Mouse (Mus musculus): ENCODE results near the gene Ugt1a8. TPM values are rescaled to one million over a fixed set of nuclear protein-coding genes. Genes with fewer than 3 reads are reported as not detected.
"Not testable (repeated sequence)": the region's sequence is repeated elsewhere in the genome, so short reads cannot be mapped to it uniquely, and the experiment has no call there.

The Ugt1a8 gene
- polyA plus RNA-seq, 1 experiment from 2014 or later = not detected

DNA sequence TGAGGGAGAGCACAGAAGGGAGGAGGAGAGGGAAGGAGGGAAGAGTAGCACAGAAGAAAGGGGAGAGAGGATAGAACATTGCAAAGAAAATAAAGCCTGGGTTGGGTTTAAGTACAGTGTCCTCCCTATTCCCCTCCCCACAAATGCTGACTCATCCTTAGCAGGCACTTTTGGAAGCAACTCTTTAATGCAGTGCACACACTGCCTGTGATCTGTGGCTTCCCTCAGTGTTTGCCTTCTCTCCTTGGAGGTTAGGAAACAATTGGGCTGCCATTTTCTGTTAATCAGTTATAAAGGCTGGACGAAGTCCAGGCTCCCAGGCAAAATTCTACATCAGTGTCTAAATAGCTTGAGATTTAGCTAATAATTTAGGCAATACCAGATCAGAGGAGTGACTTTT is 52.9 kb downstream of the Ugt1a8 start:
- 61% methylated on average over 1 of the region's 1 CpGs for WGBS
- H3K4me3 ChIP-seq; H3K27me3 ChIP-seq; H3K9ac ChIP-seq; H3K36me3 ChIP-seq; H3K4me1 ChIP-seq; H3K4me2 ChIP-seq (replicated peaks); H3K27ac ChIP-seq; H3K9me3 ChIP-seq; ATAC-seq (ENCODE audit: insufficient number of reproducible peaks, insufficient read depth, low FRiP score, low TSS enrichment): not testable (repeated sequence)

GRCm38 (mm10) chr1:88143966-88144675 is 56.5 kb downstream of the Ugt1a8 start:
- not testable (repeated sequence) for H3K4me2 ChIP-seq (replicated peaks); ATAC-seq (ENCODE audit: insufficient number of reproducible peaks, insufficient read depth, low FRiP score, low TSS enrichment); H3K9me3 ChIP-seq; H3K27ac ChIP-seq; H3K27me3 ChIP-seq; H3K36me3 ChIP-seq; H3K9ac ChIP-seq; H3K4me1 ChIP-seq; H3K4me3 ChIP-seq
- 3% methylated on average over 5 of the region's 5 CpGs for WGBS

GRCm38 (mm10) chr1:88145278-88145677 is 57.7 kb downstream of the Ugt1a8 start:
- H3K9me3 ChIP-seq; H3K27ac ChIP-seq; H3K4me2 ChIP-seq (replicated peaks); H3K36me3 ChIP-seq; ATAC-seq (ENCODE audit: insufficient number of reproducible peaks, insufficient read depth, low FRiP score, low TSS enrichment); H3K4me1 ChIP-seq; H3K27me3 ChIP-seq; H3K4me3 ChIP-seq; H3K9ac ChIP-seq: not testable (repeated sequence)
- WGBS = 58% methylated on average over 2 of the region's 2 CpGs

DNA sequence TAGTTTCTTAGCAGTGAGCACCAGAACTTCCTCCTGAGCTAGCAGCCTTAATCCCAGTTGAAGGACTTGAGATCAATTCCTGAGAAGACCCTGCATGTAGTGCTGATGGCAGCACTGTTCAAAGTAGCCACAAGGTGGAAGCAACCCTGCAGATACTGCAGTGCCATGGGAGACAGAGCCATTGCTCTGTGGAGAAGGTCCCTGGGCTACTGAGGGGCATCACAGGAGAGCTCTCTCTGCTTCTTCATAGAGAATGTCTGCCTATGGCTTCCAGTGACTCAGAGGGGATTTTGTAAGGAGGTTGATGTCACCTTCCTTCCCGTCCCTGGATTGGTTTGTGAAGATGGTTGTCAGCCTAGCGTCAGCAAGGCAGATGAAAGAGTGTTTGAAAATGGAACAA is 62.5 kb downstream of the Ugt1a8 start:
- WGBS = 83% methylated on average over 2 of the region's 2 CpGs
- not testable (repeated sequence) for ATAC-seq (ENCODE audit: insufficient number of reproducible peaks, insufficient read depth, low FRiP score, low TSS enrichment); H3K27ac ChIP-seq; H3K9ac ChIP-seq; H3K4me2 ChIP-seq (replicated peaks); H3K4me1 ChIP-seq; H3K27me3 ChIP-seq; H3K4me3 ChIP-seq; H3K9me3 ChIP-seq; H3K36me3 ChIP-seq

DNA sequence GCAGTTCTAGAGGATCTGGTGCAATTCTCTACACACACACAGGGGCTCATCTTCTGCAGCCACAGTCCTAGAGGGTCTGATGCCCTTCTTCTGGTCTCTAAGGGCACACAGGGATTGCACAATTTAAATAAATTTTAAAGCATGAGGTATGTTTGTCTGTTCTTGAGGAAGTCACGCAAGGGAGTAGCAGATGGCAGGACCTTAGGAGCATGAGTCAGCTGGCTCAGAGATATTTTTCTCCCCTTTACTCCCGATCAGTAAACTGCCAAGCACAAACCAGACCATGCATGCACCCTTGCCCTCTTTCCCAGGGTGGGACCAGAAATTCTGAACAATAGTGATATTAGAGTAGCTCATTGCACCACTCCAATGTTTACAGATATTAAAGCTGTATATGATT is 70.8 kb downstream of the Ugt1a8 start:
- 74% methylated on average over 2 of the region's 2 CpGs for WGBS
- Histone ChIP-seq H3K4me1 (no peaks in the 10 kb centered on the region), H3K9me3 (no peaks in the 10 kb centered on the region), H3K9ac (no peak overlapping the region), H3K4me2 (replicated peaks) (no peak overlapping the region), H3K36me3 (no peaks in the 10 kb centered on the region), H3K27me3 (no peaks in the 10 kb centered on the region), H3K27ac (no peak overlapping the region), H3K4me3 (no peak overlapping the region)
- ATAC-seq (ENCODE audit: insufficient number of reproducible peaks, insufficient read depth, low FRiP score, low TSS enrichment) = no peak

DNA sequence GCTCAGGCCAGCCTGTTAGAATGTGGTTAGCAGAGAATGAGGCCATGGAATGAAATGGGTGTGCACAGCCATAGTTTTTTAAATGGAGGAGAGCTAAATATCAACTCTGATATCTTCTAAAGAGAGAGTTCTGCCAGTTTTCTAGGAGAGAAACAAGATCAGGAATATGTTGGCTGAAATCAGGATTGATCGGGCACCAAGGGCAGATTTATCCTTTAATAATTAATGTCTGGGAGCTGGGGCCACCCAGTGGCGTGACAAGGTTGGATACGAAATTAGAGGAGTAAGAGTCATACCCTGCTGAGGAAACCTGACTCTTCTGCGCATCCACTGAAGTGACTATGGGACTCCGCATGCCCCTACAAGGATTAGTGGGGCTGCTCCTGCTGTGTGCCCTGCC is 78.1 kb downstream of the Ugt1a8 start, which contains the start of gene Ugt1a5:
Ugt1a5 (plus strand) TSS at position 302 of the 400 bp plus-strand sequence.
- H3K4me1 ChIP-seq = no peaks in the 10 kb centered on the region
- H3K4me2 ChIP-seq (replicated peaks) = no peak within 1 kb of the TSS
- no peaks in the 10 kb centered on the region for H3K9me3 ChIP-seq
- no peak within 1 kb of the TSS for H3K4me3 ChIP-seq
- no peak for ATAC-seq (ENCODE audit: insufficient number of reproducible peaks, insufficient read depth, low FRiP score, low TSS enrichment)
- 77% methylated on average over 5 of the region's 5 CpGs for WGBS
- no peaks in the 10 kb centered on the region for H3K36me3 ChIP-seq
- no peak within 1 kb of the TSS for H3K9ac ChIP-seq
- no peak within 1 kb of the TSS for H3K27ac ChIP-seq
- no peaks in the 10 kb centered on the region for H3K27me3 ChIP-seq

DNA sequence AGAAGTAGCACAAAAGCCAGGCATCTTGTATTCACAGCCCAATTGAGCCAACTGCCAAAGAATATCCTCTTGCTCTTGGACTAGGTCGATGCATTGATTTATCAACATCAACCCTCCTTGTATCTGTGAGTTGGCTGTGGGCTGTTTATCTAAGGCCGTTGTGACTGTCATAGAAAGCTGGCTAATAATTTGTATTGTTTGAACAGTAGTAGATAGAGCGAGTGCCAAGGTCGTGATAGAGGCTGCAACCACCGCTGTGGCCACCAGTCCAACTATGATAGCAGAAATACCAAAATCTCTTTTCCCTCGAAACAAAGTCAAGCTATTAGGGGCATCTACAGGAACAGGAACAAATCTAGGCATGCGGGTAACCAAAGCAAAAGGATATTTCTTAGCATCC is 84.6 kb downstream of the Ugt1a8 start:
- not testable (repeated sequence) for H3K4me1 ChIP-seq; H3K4me2 ChIP-seq (replicated peaks); H3K36me3 ChIP-seq; H3K27ac ChIP-seq; ATAC-seq (ENCODE audit: insufficient number of reproducible peaks, insufficient read depth, low FRiP score, low TSS enrichment); H3K4me3 ChIP-seq; H3K9me3 ChIP-seq; H3K9ac ChIP-seq; H3K27me3 ChIP-seq
- WGBS = 78% methylated on average over 7 of the region's 7 CpGs

DNA sequence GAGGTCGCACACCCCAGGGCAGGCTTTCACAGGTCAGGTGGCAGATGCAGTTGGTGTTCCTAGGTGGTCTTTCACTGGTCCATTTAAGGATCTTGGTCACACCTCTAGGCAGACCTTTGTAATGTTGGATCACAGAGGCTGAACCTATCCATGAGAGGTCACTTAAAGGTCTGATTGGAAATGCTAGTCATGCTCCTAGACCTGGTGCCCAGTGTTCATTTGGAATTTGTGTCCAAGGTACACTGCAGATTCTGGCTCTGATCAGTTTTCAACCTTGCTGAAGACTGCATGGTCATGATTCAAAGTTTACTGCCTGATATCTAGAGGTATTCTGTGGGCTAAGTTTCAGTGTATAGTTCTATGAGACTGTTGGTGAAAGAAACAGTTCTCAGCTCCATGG is 92.0 kb downstream of the Ugt1a8 start:
- H3K4me3 ChIP-seq = no peak overlapping the region
- H3K9ac ChIP-seq = no peak overlapping the region
- ATAC-seq (ENCODE audit: insufficient number of reproducible peaks, insufficient read depth, low FRiP score, low TSS enrichment) = no peak
- no peaks in the 10 kb centered on the region for H3K27me3 ChIP-seq
- peaks cover 6% of the 10 kb centered on the region; the same call in 1 of the 2 replicates for H3K9me3 ChIP-seq
- H3K4me1 ChIP-seq = no peaks in the 10 kb centered on the region
- H3K36me3 ChIP-seq = no peaks in the 10 kb centered on the region
- H3K27ac ChIP-seq = no peak overlapping the region
- 92% methylated on average over 1 of the region's 1 CpGs for WGBS
- no peak overlapping the region for H3K4me2 ChIP-seq (replicated peaks)

DNA sequence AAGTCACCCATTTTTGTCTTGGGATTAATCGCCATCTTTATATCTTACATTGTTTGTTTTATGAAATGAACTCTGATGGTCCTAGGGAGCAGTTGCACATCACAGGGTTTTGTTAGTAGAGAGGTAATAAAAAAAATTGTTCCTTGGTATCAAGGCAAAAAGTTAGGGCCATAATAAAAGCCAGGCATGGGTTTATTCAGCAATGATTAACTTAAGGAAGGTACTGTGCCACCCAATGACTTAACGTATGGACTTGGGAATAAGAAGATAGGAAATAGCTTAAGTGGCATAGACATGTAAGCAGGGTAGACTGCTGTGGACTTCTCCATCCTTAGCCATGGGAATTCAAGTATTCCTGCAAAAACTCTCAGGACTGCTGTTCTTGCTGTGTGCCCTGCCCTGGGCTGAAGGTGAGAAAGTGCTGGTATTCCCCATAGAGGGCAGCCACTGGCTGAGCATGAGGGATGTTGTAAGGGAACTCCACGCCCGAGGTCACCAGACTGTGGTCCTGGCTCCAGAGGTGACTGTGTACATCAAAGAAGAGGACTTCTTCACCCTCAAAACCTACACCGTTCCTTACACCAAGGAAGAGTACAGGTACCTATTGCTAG is 98.8 kb downstream of the Ugt1a8 start:
- no peak for ATAC-seq (ENCODE audit: insufficient number of reproducible peaks, insufficient read depth, low FRiP score, low TSS enrichment)
- no peaks in the 10 kb centered on the region for H3K27me3 ChIP-seq
- H3K4me3 ChIP-seq = no peak overlapping the region
- no peaks in the 10 kb centered on the region for H3K9me3 ChIP-seq
- no peak overlapping the region for H3K27ac ChIP-seq
- H3K4me2 ChIP-seq (replicated peaks) = no peak overlapping the region
- H3K36me3 ChIP-seq = no peaks in the 10 kb centered on the region
- H3K9ac ChIP-seq = no peak overlapping the region
- H3K4me1 ChIP-seq = no peaks in the 10 kb centered on the region
- whole genome bisulfite sequencing = 87% methylated on average over 5 of the region's 5 CpGs

DNA sequence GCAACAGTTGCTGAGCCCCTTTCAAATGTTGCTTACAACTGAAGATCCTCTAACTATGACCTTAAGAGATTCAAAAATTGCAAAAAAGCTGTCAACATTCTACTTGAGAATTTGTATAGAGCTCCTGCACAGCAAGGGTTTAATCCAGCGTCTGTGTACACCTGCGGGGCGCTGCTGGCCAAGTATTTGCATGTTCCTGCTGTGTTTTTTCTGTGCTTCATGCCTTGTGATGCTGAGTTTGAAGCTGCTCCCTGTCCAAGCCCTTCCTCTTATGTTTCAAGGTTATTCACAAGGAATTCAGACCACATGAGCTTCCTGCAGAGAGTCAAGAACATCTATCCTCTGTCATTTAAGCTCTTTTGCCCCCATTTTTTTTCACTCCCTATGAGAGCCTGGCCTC is 104.5 kb downstream of the Ugt1a8 start:
- Histone ChIP-seq H3K36me3 (no peaks in the 10 kb centered on the region), H3K4me2 (replicated peaks) (no peak overlapping the region), H3K27ac (no peak overlapping the region), H3K4me3 (no peak overlapping the region), H3K9ac (no peak overlapping the region), H3K9me3 (no peaks in the 10 kb centered on the region), H3K4me1 (no peaks in the 10 kb centered on the region), H3K27me3 (no peaks in the 10 kb centered on the region)
- 68% methylated on average over 3 of the region's 3 CpGs for WGBS
- ATAC-seq (ENCODE audit: insufficient number of reproducible peaks, insufficient read depth, low FRiP score, low TSS enrichment) = no peak

GRCm38 (mm10) chr1:88195687-88196086 is 108.1 kb downstream of the Ugt1a8 start:
- H3K4me1 ChIP-seq = no peaks in the 10 kb centered on the region
- H3K27ac ChIP-seq = no peak overlapping the region
- 94% methylated on average over 1 of the region's 1 CpGs for WGBS
- H3K9me3 ChIP-seq = no peaks in the 10 kb centered on the region
- H3K4me2 ChIP-seq (replicated peaks) = no peak overlapping the region
- H3K27me3 ChIP-seq = no peaks in the 10 kb centered on the region
- ATAC-seq (ENCODE audit: insufficient number of reproducible peaks, insufficient read depth, low FRiP score, low TSS enrichment) = no peak
- no peak overlapping the region for H3K4me3 ChIP-seq
- H3K36me3 ChIP-seq = no peaks in the 10 kb centered on the region
- no peak overlapping the region for H3K9ac ChIP-seq

GRCm38 (mm10) chr1:88197443-88197842 is 109.8 kb downstream of the Ugt1a8 start:
- Histone ChIP-seq H3K36me3 (no peaks in the 10 kb centered on the region), H3K4me2 (replicated peaks) (no peak overlapping the region), H3K4me1 (no peaks in the 10 kb centered on the region), H3K4me3 (no peak overlapping the region), H3K9ac (no peak overlapping the region), H3K27ac (no peak overlapping the region), H3K27me3 (no peaks in the 10 kb centered on the region), H3K9me3 (no peaks in the 10 kb centered on the region)
- no peak for ATAC-seq (ENCODE audit: insufficient number of reproducible peaks, insufficient read depth, low FRiP score, low TSS enrichment)
- WGBS = 81% methylated on average over 3 of the region's 3 CpGs

Data from embryonic facial prominence, embryonic 12.5 days (tissue).